Mouse (Mus musculus) hindbrain, embryonic 15.5 days (tissue): Measurements from ENCODE around the gene Tubb4a. TPM values are rescaled to one million over a fixed set of nuclear protein-coding genes. Genes with fewer than 3 reads are reported as not detected.
A peak's percentile ranks its signal among the peaks of the same experiment; 100 is the strongest.

Experiments
- ATAC-seq: fragments of 200-750 bp; cut with Nextera tagmentation; 2 replicates; pipeline ENCODE4 v1.8.0; 2017; ENCODE audit warnings: low read depth, moderate number of reproducible peaks, moderate TSS enrichment; ENCODE audit not compliant: low FRiP score
- H3K27ac ChIP-seq: fragments of 300-500 bp; sonication (generic); replicated peaks from 2 replicates; pipeline ENCODE4 v1.5.1; 2015; ENCODE audit warnings: mild to moderate bottlenecking, inconsistent platforms
- H3K27me3 ChIP-seq: fragments of 300-500 bp; sonication (generic); 2 replicates; pipeline ENCODE4 v1.6.1; 2015; ENCODE audit warnings: control low read depth, inconsistent platforms
- H3K36me3 ChIP-seq: fragments of 300-500 bp; sonication (generic); 2 replicates; pipeline ENCODE4 v1.6.1; 2015; ENCODE audit warnings: control low read depth, inconsistent platforms
- H3K4me1 ChIP-seq: fragments of 300-500 bp; sonication (generic); replicated peaks from 2 replicates; pipeline ENCODE4 v1.6.1; 2015; ENCODE audit warnings: control low read depth, inconsistent platforms
- H3K4me2 ChIP-seq: fragments of 300-500 bp; sonication (generic); 2 replicates; pipeline ENCODE4 v1.6.1; 2015; ENCODE audit warnings: moderate library complexity, mild to moderate bottlenecking, inconsistent platforms
- H3K4me3 ChIP-seq: fragments of 300-500 bp; sonication (generic); 2 replicates; pipeline ENCODE4 v1.5.1; 2015; ENCODE audit warnings: mild to moderate bottlenecking, inconsistent platforms
- H3K9ac ChIP-seq: fragments of 300-500 bp; sonication (generic); 2 replicates; pipeline ENCODE4 v1.6.1; 2015; ENCODE audit warnings: inconsistent platforms
- H3K9me3 ChIP-seq: fragments of 300-500 bp; sonication (generic); 2 replicates; pipeline ENCODE4 v1.6.1; 2016; ENCODE audit warnings: control low read depth, inconsistent platforms
- WGBS: fragments of 180-500 bp; shearing (Covaris S2); methylation state at CpG from one replicate; pipeline ENCODE4 v1.1.7; 2015; 5-methylcytosine and 5-hydroxymethylcytosine counted together
- polyA plus RNA-seq: library from polyadenylated mRNA; unstranded; fragments of >200 nt; fragmentation: Nextera tagmentation; extraction: Ambion mirVana; gene quantifications from 2 replicates; pipeline ENCODE4 v1.2.1, GENCODE M21; 2015

Gene Tubb4a
- polyA plus RNA-seq, 1 experiment from 2014 or later, result 394 TPM

DNA sequence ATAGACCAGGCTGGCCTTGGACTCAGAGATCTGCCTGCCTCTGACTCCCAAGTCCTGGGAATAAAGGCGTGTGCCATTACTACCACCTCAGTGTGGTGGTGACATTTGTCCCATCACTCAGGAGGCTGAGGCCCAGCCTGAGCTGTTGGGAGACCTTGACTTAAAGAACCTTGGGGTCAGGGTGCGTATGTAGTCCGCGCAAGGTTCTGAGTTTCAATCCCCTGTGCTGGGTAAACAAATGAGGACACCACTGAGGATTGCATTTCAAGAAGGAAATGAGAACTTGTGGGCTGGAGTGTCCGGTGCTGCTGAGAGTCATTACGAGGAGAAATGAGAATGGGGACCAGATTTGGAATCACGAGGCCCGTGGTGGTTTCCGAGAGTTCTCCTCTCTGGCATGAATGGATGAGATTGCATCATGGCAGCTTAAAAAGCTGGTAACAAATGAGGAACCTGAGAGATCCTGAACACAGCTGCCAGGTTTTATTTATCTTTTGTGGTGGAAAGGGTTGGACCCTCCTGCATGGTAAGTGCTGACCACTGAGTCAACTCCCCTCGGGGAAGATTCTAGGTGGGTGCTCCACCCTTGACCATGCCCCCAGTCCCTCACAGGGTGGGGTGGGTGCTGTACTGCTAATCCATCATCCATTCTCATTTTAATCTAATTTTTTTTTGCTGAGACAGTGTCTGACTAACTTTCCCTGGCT, 25.3 kb upstream of the Tubb4a start:
- 92% methylated on average over 10 of the region's 10 CpGs for WGBS
- H3K27me3 ChIP-seq, result no peaks in the 10 kb centered on the region
- no peak overlapping the region for H3K4me3 ChIP-seq
- no peaks in the 10 kb centered on the region for H3K36me3 ChIP-seq
- no peak overlapping the region for H3K4me2 ChIP-seq
- H3K9me3 ChIP-seq, result no peaks in the 10 kb centered on the region
- ATAC-seq, result no peak
- H3K9ac ChIP-seq, result no peak overlapping the region
- no peak overlapping the region for H3K27ac ChIP-seq
- no peaks in the 10 kb centered on the region for H3K4me1 ChIP-seq

DNA sequence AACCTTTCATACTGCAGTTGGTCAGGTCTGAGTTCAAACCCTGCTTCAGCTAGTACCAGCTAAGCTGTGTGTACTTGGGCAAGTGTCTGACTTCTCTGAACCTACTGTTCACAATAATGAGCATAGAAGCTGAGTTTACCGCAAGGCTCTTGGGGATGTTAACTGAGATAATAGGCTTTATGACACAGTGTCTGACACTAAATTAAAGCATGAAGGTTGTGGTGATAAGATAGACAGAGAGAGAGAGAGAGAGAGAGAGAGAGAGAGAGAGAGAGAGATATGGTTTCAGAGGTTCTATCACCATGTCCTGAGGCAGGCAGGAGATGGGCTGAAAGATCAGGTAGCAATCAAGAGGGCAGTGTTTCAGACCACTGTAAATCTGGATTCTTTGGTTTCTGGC, 22.4 kb upstream of the Tubb4a start:
- Histone ChIP-seq H3K4me1 (peaks cover 7% of the 10 kb centered on the region), H3K27ac (no peak overlapping the region), H3K9ac (no peak overlapping the region), H3K36me3 (no peaks in the 10 kb centered on the region), H3K4me2 (no peak overlapping the region), H3K9me3 (no peaks in the 10 kb centered on the region), H3K27me3 (no peaks in the 10 kb centered on the region), H3K4me3 (no peak overlapping the region)
- ATAC-seq, result no peak
- 89% methylated on average over 1 of the region's 1 CpGs for WGBS

DNA sequence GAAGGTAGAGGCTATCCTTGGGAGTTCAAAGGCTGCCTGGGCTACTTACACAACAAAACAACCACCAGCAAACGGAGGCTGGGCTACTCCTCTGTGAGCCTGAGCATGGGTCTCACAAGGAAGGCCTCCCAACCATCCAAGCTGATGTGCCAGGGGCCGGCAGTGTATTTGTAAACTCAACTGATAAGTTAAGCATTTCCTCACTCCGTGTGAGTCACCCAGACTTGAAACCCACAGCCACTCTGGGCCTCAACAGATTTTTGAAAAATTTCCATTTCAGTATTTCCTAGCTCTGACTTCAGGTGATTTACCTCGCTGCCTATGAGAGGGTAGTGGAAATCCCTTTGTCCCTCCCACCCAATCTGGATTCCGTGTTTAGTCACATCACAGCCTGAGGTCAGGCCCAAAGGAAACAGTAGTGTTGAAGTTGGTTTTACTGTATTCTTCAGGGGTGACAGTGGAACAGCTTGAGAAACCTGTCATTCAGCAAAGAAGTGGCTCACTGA, 21.1 kb upstream of the Tubb4a start:
- Histone ChIP-seq H3K4me1 (peaks cover 14% of the 10 kb centered on the region), H3K27me3 (no peaks in the 10 kb centered on the region), H3K9ac (no peak overlapping the region), H3K4me2 (no peak overlapping the region), H3K9me3 (no peaks in the 10 kb centered on the region), H3K27ac (no peak overlapping the region), H3K4me3 (no peak overlapping the region), H3K36me3 (no peaks in the 10 kb centered on the region)
- ATAC-seq, result no peak
- 70% methylated on average over 5 of the region's 5 CpGs for WGBS

DNA sequence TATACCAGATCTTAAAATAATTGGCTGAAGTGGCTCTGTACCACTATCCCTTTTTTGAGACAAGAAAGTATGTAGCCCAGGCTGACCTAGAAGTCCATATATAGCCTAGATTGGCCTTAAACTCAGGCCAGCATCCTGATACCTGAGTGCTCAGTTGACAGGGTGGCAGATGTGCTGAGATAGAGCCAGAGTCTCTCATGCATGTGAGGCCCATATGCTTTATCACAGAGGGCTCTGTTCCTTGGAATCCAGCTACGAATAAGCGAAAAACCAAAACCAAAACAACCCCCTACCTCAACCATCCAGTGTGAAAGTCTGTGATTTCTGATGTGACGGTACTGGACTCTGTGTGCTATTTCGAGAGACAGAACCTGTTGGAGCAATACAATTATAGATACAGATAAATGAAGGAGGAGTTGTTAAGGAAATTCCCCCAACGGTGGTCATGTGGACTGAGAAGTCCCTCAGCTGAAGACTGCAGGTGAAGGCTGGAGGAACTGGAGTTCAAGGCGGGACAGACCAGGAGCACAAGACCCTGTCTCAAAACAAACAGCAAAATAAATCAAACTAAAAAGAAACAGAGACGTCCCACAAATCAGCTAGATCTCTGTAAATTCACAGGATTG, 20.6 kb upstream of the Tubb4a start:
- 84% methylated on average over 7 of the region's 7 CpGs for WGBS
- Histone ChIP-seq H3K4me3 (no peak overlapping the region), H3K9ac (no peak overlapping the region), H3K4me2 (no peak overlapping the region), H3K4me1 (peaks cover 14% of the 10 kb centered on the region), H3K27ac (no peak overlapping the region), H3K36me3 (no peaks in the 10 kb centered on the region), H3K27me3 (no peaks in the 10 kb centered on the region), H3K9me3 (no peaks in the 10 kb centered on the region)
- ATAC-seq, result no peak

DNA sequence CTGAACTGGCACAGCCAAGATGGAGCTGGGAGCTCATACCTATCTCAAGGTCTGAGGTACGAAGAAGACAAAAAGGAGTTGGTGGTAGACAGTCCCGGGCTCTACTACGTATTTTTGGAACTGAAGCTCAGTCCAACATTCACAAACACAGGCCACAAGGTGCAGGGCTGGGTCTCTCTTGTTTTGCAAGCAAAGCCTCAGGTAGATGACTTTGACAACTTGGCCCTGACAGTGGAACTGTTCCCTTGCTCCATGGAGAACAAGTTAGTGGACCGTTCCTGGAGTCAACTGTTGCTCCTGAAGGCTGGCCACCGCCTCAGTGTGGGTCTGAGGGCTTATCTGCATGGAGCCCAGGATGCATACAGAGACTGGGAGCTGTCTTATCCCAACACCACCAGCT, 19.5 kb upstream of the Tubb4a start:
- ATAC-seq, result no peak

DNA sequence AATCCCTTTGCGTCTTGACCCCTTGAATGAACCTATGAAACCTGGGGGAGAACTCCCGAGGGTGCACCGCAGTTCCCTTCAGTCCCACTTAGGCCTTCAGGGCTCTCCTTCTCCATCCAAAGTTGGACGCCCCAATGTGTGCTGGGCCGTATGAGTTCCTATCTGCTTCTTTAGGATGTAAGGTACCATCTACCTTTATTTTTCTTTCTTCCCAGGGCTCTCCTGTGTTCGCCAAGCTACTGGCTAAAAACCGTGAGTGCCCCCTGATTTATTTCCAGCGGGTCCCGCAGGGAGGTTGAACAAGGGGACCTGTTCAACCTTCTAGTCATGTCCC, 18.4 kb upstream of the Tubb4a start:
- ATAC-seq, result no peak; the same call in 1 of the 2 replicates
- Histone ChIP-seq H3K4me3 (peak overlapping the region; percentile 59), H3K4me1 (peaks cover 14% of the 10 kb centered on the region), H3K9me3 (no peaks in the 10 kb centered on the region), H3K27ac (no peak overlapping the region), H3K4me2 (peak overlapping the region; percentile 96), H3K36me3 (no peaks in the 10 kb centered on the region), H3K27me3 (no peaks in the 10 kb centered on the region), H3K9ac (peak overlapping the region; percentile 81; the same call in 1 of the 2 replicates)
- WGBS, result 4% methylated on average over 9 of the region's 9 CpGs

More for the DNA sequence above, 19.5 kb upstream of the Tubb4a start:
- 91% methylated on average over 5 of the region's 5 CpGs for WGBS
- no peak overlapping the region for H3K9ac ChIP-seq
- no peak overlapping the region for H3K27ac ChIP-seq
- H3K27me3 ChIP-seq, result no peaks in the 10 kb centered on the region
- no peak overlapping the region for H3K4me3 ChIP-seq
- H3K36me3 ChIP-seq, result no peaks in the 10 kb centered on the region
- H3K9me3 ChIP-seq, result no peaks in the 10 kb centered on the region
- peaks cover 14% of the 10 kb centered on the region for H3K4me1 ChIP-seq
- H3K4me2 ChIP-seq, result no peak overlapping the region

DNA sequence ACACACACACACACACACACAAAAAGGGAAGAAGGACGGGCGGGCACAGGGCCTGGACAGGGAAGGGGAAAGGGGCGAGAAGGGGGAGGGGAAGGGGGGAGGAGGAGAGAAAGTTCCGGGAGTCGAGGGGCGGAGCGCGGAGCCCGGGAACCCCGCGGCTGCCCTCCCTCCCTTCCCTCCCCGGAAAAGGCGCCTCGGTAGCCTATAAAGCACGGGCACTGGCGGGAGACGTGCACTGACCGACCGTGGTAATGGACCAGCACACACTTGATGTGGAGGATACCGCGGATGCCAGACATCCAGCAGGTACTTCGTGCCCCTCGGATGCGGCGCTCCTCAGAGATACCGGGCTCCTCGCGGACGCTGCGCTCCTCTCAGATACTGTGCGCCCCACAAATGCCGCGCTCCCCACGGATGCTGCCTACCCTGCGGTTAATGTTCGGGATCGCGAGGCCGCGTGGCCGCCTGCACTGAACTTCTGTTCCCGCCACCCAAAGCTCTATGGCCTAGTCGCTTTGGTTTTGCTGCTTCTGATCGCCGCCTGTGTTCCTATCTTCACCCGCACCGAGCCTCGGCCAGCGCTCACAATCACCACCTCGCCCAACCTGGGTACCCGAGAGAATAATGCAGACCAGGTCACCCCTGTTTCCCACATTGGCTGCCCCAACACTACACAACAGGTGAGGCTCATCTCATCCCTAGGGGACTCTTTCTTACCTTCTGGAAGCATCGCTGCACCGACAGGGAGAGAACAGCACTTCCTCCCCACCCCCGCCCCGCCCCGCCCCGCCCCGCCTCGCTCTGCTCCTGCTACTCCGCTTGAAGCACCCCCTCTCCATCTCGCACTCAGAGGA, 17.8 kb upstream of the Tubb4a start, which contains the start of gene Tnfsf9:
TSS of gene Tnfsf9 (plus strand) at position 145 of the 854 bp plus-strand sequence.
- Histone ChIP-seq H3K27ac (peak within 1 kb of the TSS; percentile 57), H3K9me3 (no peaks in the 10 kb centered on the region), H3K27me3 (no peaks in the 10 kb centered on the region), H3K36me3 (no peaks in the 10 kb centered on the region), H3K9ac (peak within 1 kb of the TSS; percentile 81), H3K4me3 (peak within 1 kb of the TSS; percentile 59), H3K4me2 (peak within 1 kb of the TSS; percentile 96), H3K4me1 (peaks cover 14% of the 10 kb centered on the region)
- peak; percentile 86 for ATAC-seq
- under 1% methylated on average over 59 of the region's 61 CpGs for WGBS

DNA sequence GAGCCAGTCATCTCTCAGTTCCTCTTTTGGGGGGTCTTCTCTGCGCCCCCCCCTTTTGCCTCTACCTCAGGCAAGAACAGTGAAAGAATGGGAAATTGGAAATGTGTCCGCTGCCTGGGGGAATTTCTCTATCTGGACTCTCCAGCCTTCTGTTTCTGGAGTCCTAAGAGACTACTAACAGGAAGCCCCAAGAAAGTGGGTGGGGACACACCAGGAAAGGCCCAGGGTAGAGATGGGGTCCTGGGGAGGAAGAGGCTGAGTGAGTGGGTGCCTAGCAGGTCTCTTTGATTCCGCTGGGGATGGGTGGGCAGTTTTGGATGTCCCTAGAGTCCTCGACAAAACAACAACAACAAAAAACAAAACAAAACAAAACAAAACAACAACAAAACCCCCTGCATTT, 16.9 kb upstream of the Tubb4a start:
- Histone ChIP-seq H3K27ac (no peak overlapping the region), H3K9me3 (no peaks in the 10 kb centered on the region), H3K27me3 (no peaks in the 10 kb centered on the region), H3K4me3 (peak overlapping the region; percentile 59), H3K36me3 (no peaks in the 10 kb centered on the region), H3K4me2 (peak overlapping the region; percentile 96), H3K4me1 (peaks cover 14% of the 10 kb centered on the region), H3K9ac (peak overlapping the region; percentile 81)
- WGBS, result 47% methylated on average over 4 of the region's 4 CpGs
- no peak for ATAC-seq

DNA sequence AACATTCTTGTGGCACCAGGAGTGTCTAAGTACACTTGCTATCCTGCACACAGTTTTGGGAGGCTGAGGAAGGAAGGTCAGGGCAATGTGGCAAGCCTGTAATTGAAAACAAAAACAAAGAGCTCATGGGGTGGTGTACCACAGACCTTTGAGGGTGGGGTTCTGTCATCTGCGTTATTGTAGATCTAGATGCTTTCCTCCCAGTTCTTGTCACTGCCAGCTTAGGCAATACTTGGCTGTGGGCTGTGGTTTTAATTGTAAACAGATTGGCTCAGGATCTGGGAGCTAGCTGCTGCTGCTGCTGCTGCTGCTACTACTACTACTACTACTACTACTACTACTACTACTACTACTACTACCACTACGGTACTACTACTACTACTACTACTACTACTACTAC, 14.7 kb upstream of the Tubb4a start:
- Histone ChIP-seq H3K27me3 (no peaks in the 10 kb centered on the region), H3K36me3 (no peaks in the 10 kb centered on the region), H3K4me1 (peaks cover 14% of the 10 kb centered on the region), H3K4me3 (no peak overlapping the region), H3K27ac (no peak overlapping the region), H3K9me3 (no peaks in the 10 kb centered on the region), H3K4me2 (no peak overlapping the region), H3K9ac (no peak overlapping the region)
- ATAC-seq, result no peak
- WGBS, result 82% methylated on average over 2 of the region's 2 CpGs

DNA sequence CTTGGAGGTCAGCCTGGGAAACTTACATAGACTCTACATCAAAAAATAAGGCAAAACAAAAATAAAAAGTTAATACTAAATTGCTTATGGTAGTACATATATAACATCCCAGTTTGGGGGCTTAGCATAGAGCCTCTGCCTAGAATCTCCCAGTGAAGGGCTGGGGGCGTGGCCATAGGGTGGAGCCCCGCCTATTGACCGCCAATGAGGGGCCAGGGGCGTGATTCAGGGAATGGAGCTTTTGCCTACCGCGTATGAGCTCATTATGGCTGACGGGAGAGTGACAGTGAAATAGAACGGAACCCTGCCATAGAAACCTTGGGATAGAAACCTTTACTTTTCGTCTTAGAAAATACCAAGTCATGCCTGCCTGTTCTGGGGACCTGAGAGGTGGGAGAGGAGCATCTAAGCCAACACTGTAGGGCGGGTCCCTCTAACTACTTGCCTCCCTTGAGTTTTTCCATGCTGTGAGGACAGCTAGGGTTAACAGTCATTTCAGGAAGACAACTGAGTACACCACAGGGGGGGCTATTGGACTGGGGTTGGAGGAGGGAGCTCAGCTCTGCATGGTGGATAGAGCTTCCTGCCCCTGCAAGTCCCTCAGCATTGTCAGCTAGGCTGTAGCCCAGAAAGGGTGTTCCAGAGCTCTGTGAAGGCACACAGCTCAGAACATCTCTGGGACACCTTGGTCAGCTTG, 12.2 kb upstream of the Tubb4a start:
- H3K4me2 ChIP-seq, result no peak overlapping the region
- H3K9ac ChIP-seq, result no peak overlapping the region
- H3K27ac ChIP-seq, result no peak overlapping the region
- H3K36me3 ChIP-seq, result no peaks in the 10 kb centered on the region
- peaks cover 10% of the 10 kb centered on the region; the same call in 1 of the 2 replicates for H3K27me3 ChIP-seq
- 8% methylated on average over 10 of the region's 10 CpGs for WGBS
- no peak overlapping the region for H3K4me3 ChIP-seq
- no peak for ATAC-seq
- H3K9me3 ChIP-seq, result no peaks in the 10 kb centered on the region
- peaks cover 15% of the 10 kb centered on the region for H3K4me1 ChIP-seq

DNA sequence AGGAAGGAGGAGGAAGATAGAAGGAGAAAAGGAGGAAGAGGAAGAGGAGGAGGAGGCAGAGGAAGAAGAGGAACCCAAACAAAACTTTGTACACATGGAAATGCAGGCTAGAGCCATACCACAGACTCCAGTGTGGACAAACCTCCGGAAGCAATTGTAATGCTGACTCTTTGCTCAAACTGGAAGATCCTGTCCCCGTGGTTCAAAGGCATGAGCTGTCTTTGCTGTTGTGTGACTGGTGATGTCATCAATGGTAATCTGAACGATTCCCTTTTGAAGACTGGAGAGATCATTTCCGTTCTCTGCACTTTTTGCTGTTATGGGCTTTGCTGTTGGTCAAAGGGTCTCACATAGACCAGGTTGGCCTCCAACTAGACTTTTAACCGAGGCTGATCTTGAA, 10.7 kb upstream of the Tubb4a start:
- peaks cover 9% of the 10 kb centered on the region for H3K4me1 ChIP-seq
- 92% methylated on average over 5 of the region's 5 CpGs for WGBS
- H3K9me3 ChIP-seq, result no peaks in the 10 kb centered on the region
- no peak overlapping the region for H3K4me3 ChIP-seq
- no peak overlapping the region for H3K27ac ChIP-seq
- ATAC-seq, result no peak
- peaks cover 10% of the 10 kb centered on the region; the same call in 1 of the 2 replicates for H3K27me3 ChIP-seq
- no peak overlapping the region for H3K9ac ChIP-seq
- no peak overlapping the region for H3K4me2 ChIP-seq
- no peaks in the 10 kb centered on the region for H3K36me3 ChIP-seq
